Mouse (Mus musculus) embryonic fibroblast, embryonic 13.5 days (primary cell): ENCODE data around the gene Spats2l.

Source experiments
- CTCF ChIP-seq: IDR thresholded peaks from 2 replicates; pipeline ENCODE4 v1.5.1; 2011; ENCODE audit warnings: mild to moderate bottlenecking, control low read depth, low read length, moderate library complexity, borderline replicate concordance; ENCODE audit not compliant: insufficient read depth
- POLR2A ChIP-seq: IDR thresholded peaks from 2 replicates; pipeline ENCODE4 v1.6.1; 2011; ENCODE audit warnings: low read depth, mild to moderate bottlenecking, control low read depth, low read length, moderate library complexity

- TF ChIP-seq CTCF (no peak), POLR2A (no peak)
Observed at GRCm38 (mm10) chr1:57824966-57825759, 51.2 kb downstream of the Spats2l start.
